Mouse (Mus musculus): ENCODE data around the gene Arl8a.

- TF ChIP-seq POLR2A (IDR thresholded peaks at IDR 0.05; ENCODE audit: insufficient read depth, low read depth, low read length), result no peak
- no peak for TF ChIP-seq EP300 (IDR thresholded peaks at IDR 0.05; ENCODE audit: insufficient read depth, low read depth, low read length)
- TF ChIP-seq CTCF (IDR thresholded peaks at IDR 0.05), result no peak
These were observed 12.0 kb downstream of the Arl8a start for GRCm38 (mm10) chr1:135158633-135159032.
